Mouse (Mus musculus) kidney, embryonic 16.5 days (tissue): ENCODE results near the gene Creg2. TPM values are rescaled to one million over a fixed set of nuclear protein-coding genes. Genes with fewer than 3 reads are reported as not detected.

Experiments
- ATAC-seq: fragments of 200-750 bp; cut with Nextera tagmentation; 2 replicates; pipeline ENCODE4 v1.8.0; 2017; ENCODE audit warnings: moderate TSS enrichment; ENCODE audit not compliant: low FRiP score, low TSS enrichment
- H3K27ac ChIP-seq: fragments of 300-500 bp; sonication (generic); 2 replicates; pipeline ENCODE4 v1.5.1; 2014; ENCODE audit warnings: low read length
- H3K27me3 ChIP-seq: fragments of 300-500 bp; sonication (generic); 2 replicates; pipeline ENCODE4 v1.6.1; 2014; ENCODE audit warnings: low read length, control low read depth, mixed read lengths; ENCODE audit not compliant: insufficient read depth
- H3K36me3 ChIP-seq: fragments of 300-500 bp; sonication (generic); 2 replicates; pipeline ENCODE4 v1.6.1; 2014; ENCODE audit warnings: low read length, control low read depth, mixed read lengths; ENCODE audit not compliant: insufficient read depth
- H3K4me1 ChIP-seq: fragments of 300-500 bp; sonication (generic); 2 replicates; pipeline ENCODE4 v1.6.1; 2014; ENCODE audit warnings: low read length, control low read depth, mixed read lengths; ENCODE audit not compliant: insufficient read depth
- H3K4me2 ChIP-seq: fragments of 300-500 bp; sonication (generic); replicated peaks from 2 replicates; pipeline ENCODE4 v1.6.1; 2014; ENCODE audit warnings: low read depth, low read length
- H3K4me3 ChIP-seq: fragments of 300-500 bp; sonication (generic); 2 replicates; pipeline ENCODE4 v1.5.1; 2014; ENCODE audit warnings: mild to moderate bottlenecking, low read length
- H3K9ac ChIP-seq: fragments of 300-500 bp; sonication (generic); replicated peaks from 2 replicates; pipeline ENCODE4 v1.6.1; 2014; ENCODE audit warnings: low read length
- H3K9me3 ChIP-seq: fragments of 300-500 bp; sonication (generic); 2 replicates; pipeline ENCODE4 v1.6.1; 2016; ENCODE audit warnings: low read length, control low read depth
- WGBS: fragments of 180-500 bp; shearing (Covaris S2); extraction: QIAGEN DNeasy Blood & Tissue Kit; methylation state at CpG from one replicate; pipeline ENCODE4 v1.1.7; 2014; 5-methylcytosine and 5-hydroxymethylcytosine counted together
- polyA plus RNA-seq: library from polyadenylated mRNA; unstranded; fragments of >200 nt; fragmentation: Nextera tagmentation; extraction: Ambion mirVana; gene quantifications from 2 replicates; pipeline ENCODE4 v1.2.1, GENCODE M21; 2015

The Creg2 gene
- polyA plus RNA-seq, 1 experiment from 2014 or later: 0.04 TPM

DNA sequence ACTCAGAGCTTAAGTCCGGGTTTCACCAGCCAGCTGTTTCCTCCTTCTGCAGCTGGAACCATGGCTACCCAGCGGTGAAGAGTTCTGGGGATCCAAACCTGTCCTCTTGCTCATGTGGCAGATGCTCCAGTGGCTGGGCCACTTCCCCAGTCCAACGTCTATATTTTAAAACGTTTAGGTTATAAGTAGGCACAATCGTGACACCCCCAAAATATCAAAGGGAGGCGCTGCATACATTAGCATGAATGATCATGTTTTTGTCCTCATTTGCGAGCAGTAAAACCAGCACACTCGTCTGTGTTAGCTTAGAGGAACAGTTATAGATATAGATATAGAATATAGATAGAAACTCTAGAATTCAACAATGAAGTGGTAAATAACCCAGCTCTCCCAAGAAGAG lies 14.1 kb downstream of the Creg2 start:
- no peak for ATAC-seq
- WGBS: 61% methylated on average over 8 of the region's 8 CpGs
- H3K4me3 ChIP-seq: no peak overlapping the region

DNA sequence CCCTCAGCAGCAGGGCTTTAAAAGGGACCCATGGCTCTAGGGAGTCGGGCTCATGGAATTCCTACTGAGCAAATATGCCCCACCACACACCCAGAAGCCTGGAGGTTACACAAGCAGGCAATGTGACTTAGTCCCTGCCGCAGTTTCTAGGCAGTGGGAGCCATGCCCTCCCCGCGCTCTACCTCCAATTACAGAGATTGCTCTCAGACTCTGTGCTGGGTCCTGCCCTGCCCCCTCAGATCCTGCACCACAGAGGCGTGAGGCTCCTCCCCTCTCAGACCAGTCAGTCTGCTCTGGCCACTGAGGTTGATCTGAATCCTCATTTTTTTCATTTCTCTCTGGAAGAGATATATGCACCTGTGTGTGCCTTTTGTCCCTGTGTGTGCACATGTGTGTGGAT lies 14.6 kb downstream of the Creg2 start:
- Histone ChIP-seq H3K9me3 (peaks cover 1% of the 10 kb centered on the region; the same call in 1 of the 2 replicates), H3K36me3 (no peaks in the 10 kb centered on the region), H3K4me1 (no peaks in the 10 kb centered on the region), H3K9ac (no peak overlapping the region), H3K27me3 (no peaks in the 10 kb centered on the region), H3K27ac (no peak overlapping the region), H3K4me3 (no peak overlapping the region), H3K4me2 (no peak overlapping the region)
- ATAC-seq: peak; percentile 63
- WGBS: 6% methylated on average over 5 of the region's 5 CpGs

More for the DNA sequence above, 14.1 kb downstream of the Creg2 start:
- Histone ChIP-seq H3K9ac (no peak overlapping the region), H3K4me2 (no peak overlapping the region), H3K9me3 (peaks cover 5% of the 10 kb centered on the region; the same call in 1 of the 2 replicates), H3K27me3 (no peaks in the 10 kb centered on the region), H3K4me1 (no peaks in the 10 kb centered on the region), H3K27ac (no peak overlapping the region), H3K36me3 (no peaks in the 10 kb centered on the region)

GRCm38 (mm10) chr1:39636196-39636595 lies 15.1 kb downstream of the Creg2 start:
- Histone ChIP-seq H3K9me3 (no peaks in the 10 kb centered on the region), H3K4me1 (no peaks in the 10 kb centered on the region), H3K27ac (no peak overlapping the region), H3K4me3 (no peak overlapping the region), H3K36me3 (no peaks in the 10 kb centered on the region), H3K27me3 (no peaks in the 10 kb centered on the region), H3K9ac (no peak overlapping the region), H3K4me2 (no peak overlapping the region)
- WGBS: 43% methylated on average over 5 of the region's 5 CpGs
- ATAC-seq: no peak

- no peak for ATAC-seq
- no peaks in the 10 kb centered on the region for H3K4me1 ChIP-seq
- no peak overlapping the region for H3K27ac ChIP-seq
- no peaks in the 10 kb centered on the region for H3K36me3 ChIP-seq
- H3K27me3 ChIP-seq: no peaks in the 10 kb centered on the region
- no peaks in the 10 kb centered on the region for H3K9me3 ChIP-seq
- no peak overlapping the region for H3K4me3 ChIP-seq
- no peak overlapping the region for H3K9ac ChIP-seq
- 82% methylated on average over 9 of the region's 9 CpGs for WGBS
- H3K4me2 ChIP-seq: no peak overlapping the region
These were observed 22.7 kb downstream of the Creg2 start for GRCm38 (mm10) chr1:39628606-39629005.

- WGBS: 53% methylated on average over 3 of the region's 3 CpGs
- Histone ChIP-seq H3K4me1 (no peaks in the 10 kb centered on the region), H3K4me3 (no peak overlapping the region), H3K36me3 (no peaks in the 10 kb centered on the region), H3K9me3 (peaks cover 3% of the 10 kb centered on the region; the same call in 1 of the 2 replicates), H3K27ac (no peak overlapping the region), H3K4me2 (no peak overlapping the region), H3K9ac (no peak overlapping the region), H3K27me3 (no peaks in the 10 kb centered on the region)
- ATAC-seq: no peak
These were observed 25.8 kb downstream of the Creg2 start for GRCm38 (mm10) chr1:39625491-39625890.

- H3K4me2 ChIP-seq: no peak overlapping the region
- 47% methylated on average over 1 of the region's 1 CpGs for WGBS
- no peak overlapping the region for H3K4me3 ChIP-seq
- H3K27ac ChIP-seq: no peak overlapping the region
- no peak overlapping the region for H3K9ac ChIP-seq
- no peak for ATAC-seq
- H3K9me3 ChIP-seq: peaks cover 6% of the 10 kb centered on the region; the same call in 1 of the 2 replicates
- H3K4me1 ChIP-seq: peaks cover 2% of the 10 kb centered on the region; the same call in 1 of the 2 replicates
- H3K27me3 ChIP-seq: no peaks in the 10 kb centered on the region
- no peaks in the 10 kb centered on the region for H3K36me3 ChIP-seq
These were observed 27.5 kb downstream of the Creg2 start for GRCm38 (mm10) chr1:39623729-39624128.

- no peak for ATAC-seq
- Histone ChIP-seq H3K4me1 (peaks cover 7% of the 10 kb centered on the region; the same call in 1 of the 2 replicates), H3K4me3 (no peak overlapping the region), H3K9ac (no peak overlapping the region), H3K27me3 (no peaks in the 10 kb centered on the region), H3K9me3 (peaks cover 6% of the 10 kb centered on the region; the same call in 1 of the 2 replicates), H3K36me3 (no peaks in the 10 kb centered on the region), H3K4me2 (no peak overlapping the region), H3K27ac (no peak overlapping the region)
- 91% methylated on average over 5 of the region's 5 CpGs for WGBS
These were observed 28.2 kb downstream of the Creg2 start for GRCm38 (mm10) chr1:39623106-39623505.

DNA sequence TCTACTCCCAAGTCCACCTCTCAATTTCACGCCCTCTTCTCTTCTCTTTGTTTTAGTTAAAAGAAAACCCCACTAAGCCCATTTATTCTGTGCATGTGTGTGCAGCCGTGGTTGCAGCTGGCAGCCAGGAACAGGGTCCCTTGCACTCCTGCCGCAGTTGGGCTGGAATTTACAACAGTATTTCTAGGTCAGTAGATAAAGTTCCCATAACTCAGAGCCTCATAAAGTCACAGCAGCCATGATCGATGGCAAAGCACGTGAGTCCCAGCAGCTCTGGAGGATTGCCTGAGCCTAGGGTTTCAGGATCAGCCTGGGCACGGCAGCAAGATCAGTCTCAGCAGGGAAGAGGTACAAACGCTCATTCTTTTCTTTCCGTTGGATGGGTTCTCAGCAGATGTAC lies 32.8 kb downstream of the Creg2 start:
- WGBS: 15% methylated on average over 8 of the region's 8 CpGs
- Histone ChIP-seq H3K27ac (no peak overlapping the region), H3K27me3 (no peaks in the 10 kb centered on the region), H3K9ac (no peak overlapping the region), H3K4me3 (no peak overlapping the region), H3K4me1 (peaks cover 18% of the 10 kb centered on the region), H3K9me3 (peaks cover 6% of the 10 kb centered on the region; the same call in 1 of the 2 replicates), H3K36me3 (no peaks in the 10 kb centered on the region), H3K4me2 (0 out of 2 replicates have a peak overlapping the region, but pooled peaks have one; percentile 6)
- peak; percentile 71; the same call in 1 of the 2 replicates for ATAC-seq

DNA sequence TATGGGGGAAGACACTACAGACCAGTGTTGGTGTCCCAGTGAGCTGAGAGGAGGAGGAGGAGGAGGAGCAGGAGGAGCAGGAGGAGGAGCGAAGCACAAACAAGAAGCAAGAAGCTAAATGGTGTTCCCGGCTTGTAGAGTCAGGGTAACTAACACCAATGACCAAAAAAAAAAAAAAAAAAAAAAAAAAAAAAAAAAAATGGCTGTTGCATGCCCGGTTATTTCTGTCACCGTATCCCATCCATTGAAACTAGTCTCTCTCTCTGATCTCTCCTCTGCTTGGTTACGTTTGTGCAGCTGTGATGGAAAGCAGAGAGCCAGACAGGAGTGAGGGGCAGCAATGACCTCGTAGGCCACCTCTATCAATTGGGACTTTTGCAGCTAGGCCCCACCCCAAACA lies 35.7 kb downstream of the Creg2 start:
- Histone ChIP-seq H3K36me3 (no peaks in the 10 kb centered on the region), H3K27me3 (no peaks in the 10 kb centered on the region), H3K9ac (no peak overlapping the region), H3K9me3 (peaks cover 3% of the 10 kb centered on the region; the same call in 1 of the 2 replicates), H3K27ac (no peak overlapping the region), H3K4me1 (peaks cover 18% of the 10 kb centered on the region), H3K4me2 (no peak overlapping the region), H3K4me3 (no peak overlapping the region)
- ATAC-seq: no peak
- WGBS: 63% methylated on average over 6 of the region's 6 CpGs

DNA sequence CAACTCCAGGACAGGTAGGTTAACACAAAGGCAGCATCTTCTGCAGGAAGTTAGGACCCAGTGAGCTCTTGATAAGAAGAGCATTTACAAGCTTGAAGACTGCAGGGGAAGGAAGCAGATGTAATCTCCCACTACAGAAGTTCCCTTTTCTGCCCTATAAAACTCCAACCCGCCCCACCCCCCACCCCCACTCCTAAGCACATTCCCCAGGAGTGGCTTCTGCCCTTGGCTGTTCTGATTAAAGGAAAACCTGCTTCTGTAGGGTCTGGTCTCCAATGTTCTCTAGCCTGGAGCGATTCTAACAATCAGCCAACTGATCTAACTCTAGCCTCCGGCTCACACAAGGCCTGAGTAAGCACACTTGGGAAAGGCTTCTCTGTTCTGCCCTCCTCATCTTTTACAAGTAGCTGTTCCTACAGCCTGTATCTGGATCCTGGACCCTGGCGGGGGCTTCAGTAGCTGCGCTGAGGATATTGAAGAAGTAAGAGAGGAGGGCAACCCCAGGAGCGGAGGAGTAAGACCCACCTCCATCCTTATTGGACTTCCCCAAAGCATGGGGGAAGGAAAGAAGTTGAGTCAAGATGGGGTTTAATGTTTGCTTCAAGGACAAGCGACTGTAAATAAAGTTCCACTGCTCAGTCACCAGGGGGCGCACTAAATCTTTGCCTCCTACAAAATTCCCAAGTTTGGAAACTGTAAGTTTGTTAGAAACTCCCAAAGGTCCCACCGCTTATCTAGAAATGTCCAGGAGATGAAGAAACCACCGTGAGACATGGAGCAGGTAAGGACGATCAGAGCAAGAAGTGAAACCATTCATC lies 36.6 kb downstream of the Creg2 start:
- peak overlapping the region; percentile 29; the same call in 1 of the 2 replicates for H3K4me2 ChIP-seq
- no peak overlapping the region for H3K4me3 ChIP-seq
- no peak overlapping the region for H3K27ac ChIP-seq
- H3K36me3 ChIP-seq: no peaks in the 10 kb centered on the region
- peaks cover 18% of the 10 kb centered on the region for H3K4me1 ChIP-seq
- no peaks in the 10 kb centered on the region for H3K9me3 ChIP-seq
- H3K27me3 ChIP-seq: no peaks in the 10 kb centered on the region
- no peak for ATAC-seq
- H3K9ac ChIP-seq: 0 out of 2 replicates have a peak overlapping the region, but pooled peaks have one; percentile 15
- 23% methylated on average over 11 of the region's 11 CpGs for WGBS
